Mouse (Mus musculus): ENCODE results near the gene Cldn34d. TPM values are rescaled to one million over a fixed set of nuclear protein-coding genes. Genes with fewer than 3 reads are reported as not detected.
A peak's percentile ranks its signal among the peaks of the same experiment; 100 is the strongest.

The Cldn34d gene
- polyA plus RNA-seq (2015; fragmentation: Nextera tagmentation; extraction: Ambion mirVana) = not detected in 2 replicates

GRCm38 (mm10) chrX:76602824-76603223 lies at the start of gene Cldn34d:
Cldn34d (minus strand) TSS chrX:76602924.
- DNase-seq (ENCODE audit: low spot score) (no peak), ATAC-seq (no peak)
- Histone ChIP-seq H3K4me2 (replicated peaks; ENCODE audit: low read depth, low read length) (no peak within 1 kb of the TSS), H3K9ac (replicated peaks; ENCODE audit: low read depth) (no peak within 1 kb of the TSS), H3K9me3 (ENCODE audit: low read length) (no peaks in the 10 kb centered on the region), H3K4me1 (ENCODE audit: insufficient read depth, low read depth, low read length) (no peaks in the 10 kb centered on the region), H3K36me3 (ENCODE audit: insufficient read depth, low read length) (no peaks in the 10 kb centered on the region), H3K27me3 (replicated peaks; ENCODE audit: insufficient read depth, low read length) (no peaks in the 10 kb centered on the region), H3K27ac (ENCODE audit: low read length) (no peak within 1 kb of the TSS), H3K4me3 (ENCODE audit: low read depth, low read length) (no peak within 1 kb of the TSS)
- TF ChIP-seq CTCF (IDR thresholded peaks at IDR 0.05) (no peak), EP300 (IDR thresholded peaks at IDR 0.05) (no peak)
- WGBS = 56% methylated on average over 1 of the region's 1 CpGs

GRCm38 (mm10) chrX:76598459-76599206 lies 4.1 kb downstream of the Cldn34d start:
- no peak overlapping the region for H3K27ac ChIP-seq (ENCODE audit: low read length)
- no peak for TF ChIP-seq EP300 (IDR thresholded peaks at IDR 0.05)
- no peak for TF ChIP-seq CTCF (IDR thresholded peaks at IDR 0.05)
- no peaks in the 10 kb centered on the region for H3K27me3 ChIP-seq (replicated peaks; ENCODE audit: insufficient read depth, low read length)
- no peak overlapping the region for H3K4me3 ChIP-seq (ENCODE audit: low read depth, low read length)
- H3K9me3 ChIP-seq (ENCODE audit: low read length) = no peaks in the 10 kb centered on the region
- H3K9ac ChIP-seq (replicated peaks; ENCODE audit: low read depth) = no peak overlapping the region
- DNase-seq (ENCODE audit: low spot score) = peak; percentile 96
- H3K36me3 ChIP-seq (ENCODE audit: insufficient read depth, low read length) = no peaks in the 10 kb centered on the region
- WGBS = 48% methylated on average over 6 of the region's 6 CpGs
- no peaks in the 10 kb centered on the region for H3K4me1 ChIP-seq (ENCODE audit: insufficient read depth, low read depth, low read length)
- ATAC-seq = peak; percentile 100
- no peak overlapping the region for H3K4me2 ChIP-seq (replicated peaks; ENCODE audit: low read depth, low read length)

Other genes with a start within 250 kb of the Cldn34d start
- gene Cldn34b4, start 209.6 kb downstream of the Cldn34d start, polyA plus RNA-seq (2015; fragmentation: Nextera tagmentation; extraction: Ambion mirVana) = not detected in 2 replicates